Mouse (Mus musculus) C2C12 (cell line): ENCODE results near the gene Hydin.

ENCODE experiments used
- CEBPB ChIP-seq: IDR thresholded peaks from one replicate; pipeline ENCODE4 v1.6.1; 2011; ENCODE audit warnings: low read depth, mild to moderate bottlenecking, control low read depth, moderate library complexity
- CTCF ChIP-seq: IDR thresholded peaks from one replicate; pipeline ENCODE4 v1.5.1; 2011; ENCODE audit not compliant: control insufficient read depth, insufficient read depth, insufficient read length
- MAX ChIP-seq: IDR thresholded peaks from one replicate; pipeline ENCODE4 v1.6.1; 2011; ENCODE audit warnings: mild to moderate bottlenecking, control low read depth
- MYOG ChIP-seq: IDR thresholded peaks from one replicate; pipeline ENCODE4 v1.6.1; 2011; ENCODE audit not compliant: control insufficient read depth, insufficient read length; ENCODE audit errors: extremely low read depth
- USF1 ChIP-seq: IDR thresholded peaks from one replicate; pipeline ENCODE4 v1.6.1; 2011; ENCODE audit warnings: low read depth, mild to moderate bottlenecking, control low read depth, moderate library complexity

- no peak for TF ChIP-seq CTCF
- TF ChIP-seq USF1, result no peak
- no peak for TF ChIP-seq MAX
- TF ChIP-seq MYOG, result no peak
- no peak for TF ChIP-seq CEBPB
Measured at GRCm38 (mm10) chr8:110253986-110254385, 12.8 kb upstream of the Hydin start.
